Mouse (Mus musculus) heart, adult 9 months (tissue): Measurements from ENCODE around the gene 4921511M17Rik.
"Not testable (repeated sequence)": the region's sequence is repeated elsewhere in the genome, so short reads cannot be mapped to it uniquely, and the experiment has no call there.

ENCODE experiments used
- DNase-seq, 2 experiments: peaks; one replicate each; pipeline ENCODE4 v3.0.0; 2022; ENCODE audit warnings: low spot score in 2 of 2

Gene 4921511M17Rik

DNA sequence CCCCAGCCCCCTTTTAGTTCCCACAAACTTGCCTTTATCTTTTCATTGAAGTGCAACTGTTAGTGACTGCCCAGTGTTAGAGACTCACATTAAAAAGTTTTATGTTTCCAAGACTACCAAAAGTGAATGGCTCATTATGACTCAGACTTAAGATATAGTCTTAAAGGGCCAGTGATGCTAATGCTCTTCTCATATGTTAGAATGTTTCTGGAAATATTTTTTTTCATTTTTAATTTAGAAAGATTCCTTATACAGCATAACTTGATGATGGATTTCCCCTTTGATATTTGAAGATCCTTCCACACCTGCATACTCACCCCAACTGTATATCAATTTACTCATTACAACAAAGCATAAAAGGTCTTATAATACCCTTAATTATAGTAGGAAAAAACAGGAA is at the start of gene 4921511M17Rik:
TSS of gene 4921511M17Rik (minus strand) at position 101 of the 400 bp plus-strand sequence.
- DNase-seq: not testable (repeated sequence)

DNA sequence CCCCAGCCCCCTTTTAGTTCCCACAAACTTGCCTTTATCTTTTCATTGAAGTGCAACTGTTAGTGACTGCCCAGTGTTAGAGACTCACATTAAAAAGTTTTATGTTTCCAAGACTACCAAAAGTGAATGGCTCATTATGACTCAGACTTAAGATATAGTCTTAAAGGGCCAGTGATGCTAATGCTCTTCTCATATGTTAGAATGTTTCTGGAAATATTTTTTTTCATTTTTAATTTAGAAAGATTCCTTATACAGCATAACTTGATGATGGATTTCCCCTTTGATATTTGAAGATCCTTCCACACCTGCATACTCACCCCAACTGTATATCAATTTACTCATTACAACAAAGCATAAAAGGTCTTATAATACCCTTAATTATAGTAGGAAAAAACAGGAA is 21.3 kb upstream of the 4921511M17Rik start, which contains the start of gene Gm10057:
TSS of gene Gm10057 (minus strand) at position 101 of the 400 bp plus-strand sequence.
- not testable (repeated sequence) for DNase-seq

DNA sequence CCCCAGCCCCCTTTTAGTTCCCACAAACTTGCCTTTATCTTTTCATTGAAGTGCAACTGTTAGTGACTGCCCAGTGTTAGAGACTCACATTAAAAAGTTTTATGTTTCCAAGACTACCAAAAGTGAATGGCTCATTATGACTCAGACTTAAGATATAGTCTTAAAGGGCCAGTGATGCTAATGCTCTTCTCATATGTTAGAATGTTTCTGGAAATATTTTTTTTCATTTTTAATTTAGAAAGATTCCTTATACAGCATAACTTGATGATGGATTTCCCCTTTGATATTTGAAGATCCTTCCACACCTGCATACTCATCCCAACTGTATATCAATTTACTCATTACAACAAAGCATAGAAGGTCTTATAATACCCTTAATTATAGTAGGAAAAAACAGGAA is 21.1 kb downstream of the 4921511M17Rik start, which contains the start of gene Samt1:
TSS of gene Samt1 (minus strand) at position 101 of the 400 bp plus-strand sequence.
- not testable (repeated sequence) for DNase-seq

GRCm38 (mm10) chrX:153976914-153977313 is 56.7 kb downstream of the 4921511M17Rik start:
- DNase-seq: not testable (repeated sequence)

DNA sequence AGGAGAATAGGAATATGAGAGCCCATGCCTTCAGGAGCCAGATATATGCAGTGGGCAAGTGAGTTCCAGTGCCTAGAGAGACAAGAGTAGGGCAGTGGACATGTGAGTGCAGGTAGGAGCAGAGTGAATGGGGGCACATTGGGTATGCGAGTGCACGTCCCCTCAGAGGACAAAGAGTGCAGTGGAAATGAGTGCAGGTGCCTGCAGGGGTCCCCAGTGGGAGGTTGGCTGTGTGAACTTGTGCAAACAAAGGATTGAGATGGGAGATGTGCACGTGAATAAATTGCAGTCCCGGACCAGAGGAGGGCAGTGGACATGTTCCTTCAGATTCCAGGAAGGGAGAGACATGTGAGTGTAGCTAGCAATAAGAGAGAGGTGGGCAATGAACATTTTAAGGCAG is 57.2 kb downstream of the 4921511M17Rik start:
- not testable (repeated sequence) for DNase-seq

DNA sequence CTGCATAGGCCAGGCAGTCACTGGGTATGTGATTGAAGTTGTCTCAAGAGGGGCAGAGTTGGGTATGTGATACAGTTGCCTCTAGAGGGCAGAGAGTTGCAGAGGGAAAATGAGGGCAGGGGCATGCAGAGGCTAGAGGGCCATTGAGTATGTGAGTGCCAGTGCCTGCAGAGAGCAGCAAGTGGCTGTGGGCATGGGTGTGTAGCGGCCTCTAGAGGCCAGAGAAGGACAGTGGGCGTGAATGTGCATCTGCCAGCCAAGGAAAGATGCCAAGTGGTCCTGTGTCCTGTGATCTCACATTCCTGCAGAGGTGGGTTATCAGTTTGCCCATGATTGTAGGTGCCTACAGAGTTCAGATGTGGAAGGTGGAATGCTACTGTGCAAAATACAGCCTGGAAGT is 59.2 kb downstream of the 4921511M17Rik start:
- DNase-seq: no peak
